ENCODE assay signal across 17 mouse cellular contexts in genomic region chr16:76678885-76679284, GRCm38 (mm10).
DNase-seq lines count a peak whose midpoint lies in the region; ATAC-seq and TF ChIP-seq lines count a peak whose summit lies in the region.
"Had no signal": no experiment of that assay in that cellular context is flagged by ENCODE, and none has a peak within 500 bp of the region (broad histone marks: within the 10 kb centered on the region; RNA-seq: fewer than 3 reads in every experiment).

No protein-coding gene starts in this region.

- WGBS in lung, adult 2 months, result 67% methylated on average over 3 of the region's 3 CpGs

- H3K4me1 ChIP-seq in lung, adult 2 months (ENCODE audit: control insufficient read depth, insufficient read depth, low read length), result peaks cover 5% of the 10 kb centered on the region; the same call in 1 of the 2 replicates
- H3K4me1 ChIP-seq: forebrain, embryonic 15.5 days; heart, embryonic 12.5 days; hindbrain, embryonic 15.5 days had no signal

- TF ChIP-seq POLR2A in lung, adult 2 months (IDR thresholded peaks at IDR 0.05; ENCODE audit: borderline replicate concordance, extremely low read depth, low read depth, low read length), result no peak

- peak; percentile 77 for DNase-seq in CD4-positive helper T cell, adult 2 months (ENCODE audit: low read depth, low spot score)
- DNase-seq in naive thymus-derived CD4-positive, alpha-beta T cell, adult 2 months (ENCODE audit: low read depth), result peak; percentile 68
- DNase-seq in neural tube, embryonic 10.5 days (ENCODE audit: extremely low spot score, low spot score), result no peak
- DNase-seq in embryo, embryonic 9.5 days (ENCODE audit: extremely low spot score), result no peak
- no peak for DNase-seq in lung, adult 2 months
- DNase-seq: adrenal gland, postnatal 10 days; B cell, adult 2 months; cerebellum, adult 11 months; cerebellum, adult 8-10 months; cerebellum, postnatal 25 days; gastrocnemius, postnatal 14 days; kidney, adult 11 months had no signal

- H3K4me3 ChIP-seq in lung, adult 2 months (replicated peaks; ENCODE audit: extremely low read depth, low read depth, low read length), result no peak overlapping the region
- H3K4me3 ChIP-seq: forebrain, embryonic 15.5 days; heart, embryonic 12.5 days; hindbrain, embryonic 15.5 days had no signal

- ATAC-seq in CD4-positive, CD25-positive, alpha-beta regulatory T cell, adult 4 months, result peak; percentile 53
- ATAC-seq in granulocyte monocyte progenitor cell, adult 5-6 weeks (replicated peaks; ENCODE audit: poor library complexity, severe bottlenecking), result 0 out of 2 replicates have a peak, but pooled peaks have one; percentile 18
- ATAC-seq: forebrain, embryonic 15.5 days had no signal

- no peak for TF ChIP-seq CTCF in lung, adult 2 months (IDR thresholded peaks at IDR 0.05; ENCODE audit: insufficient read depth, low read length)

Comparison
In these comparisons a context has a peak if more than half of its experiments do, and no peak if none do; other contexts are left out.
1. DNase-seq: peak in CD4-positive helper T cell, adult 2 months (single experiment) and naive thymus-derived CD4-positive, alpha-beta T cell, adult 2 months (single experiment); none in neural tube, embryonic 10.5 days (single experiment), embryo, embryonic 9.5 days (single experiment) and lung, adult 2 months (single experiment).